In genomic region chr12:92386195-92386594, GRCm38 (mm10) we compare ENCODE assay signal across 29 mouse cellular contexts.
"Had no signal": no experiment of that assay in that cellular context is flagged by ENCODE, and none has a peak within 500 bp of the region (broad histone marks: within the 10 kb centered on the region; RNA-seq: fewer than 3 reads in every experiment).

No protein-coding gene starts in this region.

- H3K4me2 ChIP-seq: embryonic facial prominence, embryonic 12.5 days; embryonic facial prominence, embryonic 13.5 days; embryonic facial prominence, embryonic 15.5 days; forebrain, embryonic 12.5 days; forebrain, embryonic 13.5 days; forebrain, embryonic 15.5 days had no signal

- H3K4me3 ChIP-seq: embryonic facial prominence, embryonic 12.5 days; embryonic facial prominence, embryonic 13.5 days; embryonic facial prominence, embryonic 15.5 days; erythroblast, embryonic 14.5 days; forebrain, embryonic 10.5 days; forebrain, embryonic 12.5 days; forebrain, embryonic 13.5 days; forebrain, embryonic 15.5 days; gastrocnemius, adult 2 months; heart, adult 2 months had no signal

- DNase-seq: cerebellum, adult 18-20 months; cerebellum, adult 2 months; cerebellum, adult 8-10 months; cerebellum, adult 9-10 months; cerebellum, adult 9-11 months; cerebellum, postnatal 10 days; cerebellum, postnatal 14 days; cerebellum, postnatal 25 days; cerebellum, postnatal 36 days; embryo, embryonic 11 days; forebrain, postnatal 0 days; gastrocnemius, adult 2 months; gastrocnemius, postnatal 10 days; gastrocnemius, postnatal 14 days; gastrocnemius, postnatal 25 days; gastrocnemius, postnatal 36 days; heart, adult 11 months; heart, adult 18-20 months; heart, adult 2 months had no signal

- H3K9ac ChIP-seq: embryonic facial prominence, embryonic 12.5 days; embryonic facial prominence, embryonic 13.5 days; embryonic facial prominence, embryonic 15.5 days; forebrain, embryonic 12.5 days; forebrain, embryonic 13.5 days; forebrain, embryonic 15.5 days; forebrain, postnatal 0 days had no signal

- H3K4me1 ChIP-seq: embryonic facial prominence, embryonic 12.5 days; embryonic facial prominence, embryonic 15.5 days; forebrain, embryonic 13.5 days had no signal

- ATAC-seq: forebrain, embryonic 13.5 days; forebrain, embryonic 14.5 days; forebrain, embryonic 15.5 days; forebrain, embryonic 16.5 days; forebrain, postnatal 0 days had no signal

- H3K9me3 ChIP-seq: embryonic facial prominence, embryonic 12.5 days; embryonic facial prominence, embryonic 13.5 days; embryonic facial prominence, embryonic 15.5 days; forebrain, embryonic 10.5 days; forebrain, embryonic 12.5 days; forebrain, embryonic 13.5 days; forebrain, embryonic 15.5 days had no signal

- H3K27me3 ChIP-seq: embryonic facial prominence, embryonic 12.5 days; embryonic facial prominence, embryonic 13.5 days; embryonic facial prominence, embryonic 15.5 days; forebrain, embryonic 12.5 days; forebrain, embryonic 13.5 days; forebrain, embryonic 15.5 days had no signal

- H3K36me3 ChIP-seq: embryonic facial prominence, embryonic 12.5 days; embryonic facial prominence, embryonic 13.5 days; embryonic facial prominence, embryonic 15.5 days; forebrain, embryonic 10.5 days; forebrain, embryonic 12.5 days; forebrain, embryonic 15.5 days had no signal

- H3K27ac ChIP-seq: embryonic facial prominence, embryonic 12.5 days; embryonic facial prominence, embryonic 13.5 days; embryonic facial prominence, embryonic 15.5 days; forebrain, embryonic 10.5 days; forebrain, embryonic 12.5 days; forebrain, embryonic 13.5 days; forebrain, embryonic 15.5 days; gastrocnemius, adult 2 months; heart, adult 2 months had no signal
